Mouse (Mus musculus) kidney, embryonic 14.5 days (tissue): ENCODE results near the gene Aqr. TPM values are rescaled to one million over a fixed set of nuclear protein-coding genes. Genes with fewer than 3 reads are reported as not detected.

Experiments used
- ATAC-seq: fragments of 200-750 bp; cut with Nextera tagmentation; 2 replicates; pipeline ENCODE4 v1.8.0; 2017; ENCODE audit warnings: moderate number of reproducible peaks, mild to moderate bottlenecking, moderate TSS enrichment, moderate library complexity; ENCODE audit not compliant: low FRiP score, low TSS enrichment
- H3K27ac ChIP-seq: fragments of 300-500 bp; sonication (generic); 2 replicates; pipeline ENCODE4 v1.5.1; 2014; ENCODE audit warnings: low read depth, mild to moderate bottlenecking, low read length, moderate library complexity, mixed read lengths
- H3K27me3 ChIP-seq: fragments of 300-500 bp; sonication (generic); 2 replicates; pipeline ENCODE4 v1.6.1; 2014; ENCODE audit warnings: mild to moderate bottlenecking, low read length; ENCODE audit not compliant: control insufficient read depth, insufficient read depth
- H3K36me3 ChIP-seq: fragments of 300-500 bp; sonication (generic); 2 replicates; pipeline ENCODE4 v1.6.1; 2014; ENCODE audit warnings: low read length, mixed read lengths; ENCODE audit not compliant: control insufficient read depth, insufficient read depth
- H3K4me1 ChIP-seq: fragments of 300-500 bp; sonication (generic); 2 replicates; pipeline ENCODE4 v1.6.1; 2014; ENCODE audit warnings: low read length, mixed read lengths; ENCODE audit not compliant: control insufficient read depth, insufficient read depth
- H3K4me2 ChIP-seq: fragments of 300-500 bp; sonication (generic); replicated peaks from 2 replicates; pipeline ENCODE4 v1.6.1; 2014; ENCODE audit warnings: low read depth, mild to moderate bottlenecking, low read length
- H3K4me3 ChIP-seq: fragments of 300-500 bp; sonication (generic); 2 replicates; pipeline ENCODE4 v1.5.1; 2014; ENCODE audit warnings: mild to moderate bottlenecking, low read length
- H3K9ac ChIP-seq: fragments of 300-500 bp; sonication (generic); 2 replicates; pipeline ENCODE4 v1.6.1; 2014; ENCODE audit warnings: low read depth, mild to moderate bottlenecking, low read length, moderate library complexity
- H3K9me3 ChIP-seq: fragments of 300-500 bp; sonication (generic); 2 replicates; pipeline ENCODE4 v1.6.1; 2016; ENCODE audit warnings: low read length; ENCODE audit not compliant: control insufficient read depth
- WGBS: fragments of 180-500 bp; shearing (Covaris S2); extraction: QIAGEN DNeasy Blood & Tissue Kit; methylation state at CpG from one replicate; pipeline ENCODE4 v1.1.7; 2014; 5-methylcytosine and 5-hydroxymethylcytosine counted together
- polyA plus RNA-seq: library from polyadenylated mRNA; unstranded; fragments of >200 nt; fragmentation: Nextera tagmentation; extraction: Ambion mirVana; gene quantifications from 2 replicates; pipeline ENCODE4 v1.2.1, GENCODE M21; 2014

Gene Aqr
- polyA plus RNA-seq, 1 experiment from 2014 or later: 59.5 TPM

DNA sequence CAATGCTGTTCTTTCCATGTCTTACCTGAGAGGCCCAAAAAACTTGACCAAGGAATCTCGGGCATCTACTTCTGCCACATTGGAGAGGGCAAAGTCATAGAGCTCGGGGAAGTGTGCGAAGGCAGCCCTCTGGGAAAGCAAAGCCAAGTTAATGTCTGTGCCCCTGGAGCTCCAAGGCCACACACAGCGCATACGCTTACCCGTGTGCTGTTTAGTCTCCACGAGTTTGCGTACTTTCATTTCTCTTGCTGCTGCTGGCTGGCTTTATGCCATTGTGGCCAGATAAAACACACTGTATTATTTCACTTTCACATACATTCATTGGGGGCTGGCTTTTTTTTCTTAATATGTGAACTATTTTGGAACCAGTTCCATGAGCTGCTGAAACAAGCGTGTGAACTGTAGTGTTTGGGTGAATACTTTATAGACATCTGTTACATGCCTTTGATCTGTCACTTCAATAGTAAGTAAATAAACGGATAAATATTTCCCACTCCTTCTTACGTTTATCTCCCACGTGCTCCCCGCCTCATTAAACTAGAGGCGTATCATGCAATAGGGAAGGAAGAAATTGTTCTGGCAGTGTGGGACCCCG is 39.9 kb downstream of the Aqr start:
- WGBS: 87% methylated on average over 15 of the region's 15 CpGs
- Histone ChIP-seq H3K36me3 (peaks cover 71% of the 10 kb centered on the region), H3K27me3 (no peaks in the 10 kb centered on the region), H3K4me1 (no peaks in the 10 kb centered on the region), H3K27ac (no peak overlapping the region), H3K4me3 (no peak overlapping the region), H3K9ac (no peak overlapping the region), H3K4me2 (no peak overlapping the region), H3K9me3 (no peaks in the 10 kb centered on the region)
- no peak for ATAC-seq

DNA sequence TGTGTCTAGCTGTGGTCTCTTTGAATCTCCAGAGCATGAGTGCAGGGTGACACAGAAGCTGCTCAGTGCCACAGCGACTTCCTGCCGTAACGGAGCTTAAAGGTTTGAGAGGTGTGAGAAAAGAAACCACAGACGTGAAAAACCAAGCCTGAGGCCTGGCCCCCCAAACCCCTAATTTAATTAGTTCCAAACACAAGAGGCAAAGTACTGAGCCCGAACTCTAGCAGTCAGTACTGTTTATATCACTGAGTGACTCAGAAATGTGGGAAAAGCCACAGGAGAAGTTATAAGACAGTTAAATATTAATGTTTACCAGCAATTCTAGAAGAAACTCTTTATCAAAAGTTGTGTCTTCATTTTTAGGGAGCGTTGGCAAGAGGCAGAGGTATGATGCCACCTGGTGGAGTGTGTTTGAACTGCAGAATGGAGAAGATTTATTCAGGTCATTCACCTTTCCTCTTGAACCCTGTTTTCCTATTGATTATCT is 41.5 kb downstream of the Aqr start:
- Histone ChIP-seq H3K9ac (no peak overlapping the region), H3K4me3 (no peak overlapping the region), H3K4me2 (no peak overlapping the region), H3K36me3 (peaks cover 73% of the 10 kb centered on the region), H3K27ac (no peak overlapping the region), H3K27me3 (no peaks in the 10 kb centered on the region), H3K4me1 (no peaks in the 10 kb centered on the region), H3K9me3 (no peaks in the 10 kb centered on the region)
- 78% methylated on average over 6 of the region's 6 CpGs for WGBS
- ATAC-seq: no peak

DNA sequence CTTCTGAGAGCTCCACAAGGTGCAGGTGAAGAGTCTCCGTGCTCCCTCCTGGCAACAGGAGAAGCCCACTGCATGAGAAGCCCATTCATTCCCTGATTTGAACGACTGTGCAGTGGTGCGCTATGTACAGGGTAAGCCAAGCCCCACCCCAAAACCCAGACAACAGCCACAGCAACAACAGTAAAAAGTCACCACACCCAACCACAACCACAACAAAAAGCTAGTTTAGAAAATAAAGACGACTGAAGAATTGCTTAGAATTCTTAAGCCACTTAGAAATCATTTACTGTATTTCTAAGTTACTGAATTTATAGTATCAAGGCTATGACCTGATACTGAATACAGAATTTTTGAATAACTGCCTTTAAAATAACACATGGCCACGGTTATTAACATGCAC is 41.9 kb downstream of the Aqr start:
- Histone ChIP-seq H3K9ac (no peak overlapping the region), H3K4me2 (no peak overlapping the region), H3K27ac (no peak overlapping the region), H3K36me3 (peaks cover 73% of the 10 kb centered on the region), H3K4me1 (no peaks in the 10 kb centered on the region), H3K27me3 (no peaks in the 10 kb centered on the region), H3K9me3 (no peaks in the 10 kb centered on the region), H3K4me3 (no peak overlapping the region)
- WGBS: 96% methylated on average over 5 of the region's 5 CpGs
- no peak for ATAC-seq

DNA sequence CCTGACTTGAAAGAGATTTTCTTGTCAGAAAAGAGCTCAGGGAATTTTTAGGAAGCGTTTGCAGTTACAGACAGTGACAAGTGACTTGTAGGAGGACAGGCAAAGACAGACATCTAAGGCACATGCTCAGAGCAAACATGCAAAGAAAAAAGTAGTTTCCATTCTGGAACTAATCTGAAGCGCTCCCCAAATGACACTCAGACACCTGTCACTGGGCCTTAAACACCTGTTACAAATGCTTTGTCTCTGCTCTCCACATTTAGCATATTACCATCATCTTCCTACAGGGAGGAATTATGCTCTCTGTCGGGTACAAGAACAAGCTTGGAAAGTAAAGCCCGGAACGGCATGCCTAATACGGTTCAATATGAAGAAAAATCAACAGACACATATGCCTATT is 43.0 kb downstream of the Aqr start:
- Histone ChIP-seq H3K4me3 (no peak overlapping the region), H3K36me3 (peaks cover 75% of the 10 kb centered on the region), H3K27ac (no peak overlapping the region), H3K4me1 (no peaks in the 10 kb centered on the region), H3K9me3 (no peaks in the 10 kb centered on the region), H3K9ac (no peak overlapping the region), H3K27me3 (no peaks in the 10 kb centered on the region), H3K4me2 (no peak overlapping the region)
- no peak for ATAC-seq
- WGBS: 97% methylated on average over 6 of the region's 6 CpGs

DNA sequence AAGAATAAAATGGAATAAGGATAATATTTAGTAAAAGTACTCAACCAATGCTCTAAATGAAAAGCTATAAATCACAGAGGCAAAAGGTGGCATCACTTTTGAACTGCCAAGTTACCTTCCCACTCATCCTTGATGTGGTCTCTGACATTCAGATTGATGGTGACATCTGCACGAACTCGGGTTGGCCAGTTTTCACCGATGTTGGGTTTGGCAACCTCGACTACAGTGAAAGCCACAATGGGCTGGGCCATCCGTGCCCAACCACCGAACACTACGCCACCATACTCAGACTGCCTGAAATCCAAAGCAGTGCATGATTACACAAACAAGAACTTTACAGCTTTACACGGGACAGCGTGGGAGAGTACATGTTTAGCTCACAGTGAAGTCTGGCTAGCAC is 50.1 kb downstream of the Aqr start:
- WGBS: 90% methylated on average over 9 of the region's 9 CpGs
- no peak for ATAC-seq

DNA sequence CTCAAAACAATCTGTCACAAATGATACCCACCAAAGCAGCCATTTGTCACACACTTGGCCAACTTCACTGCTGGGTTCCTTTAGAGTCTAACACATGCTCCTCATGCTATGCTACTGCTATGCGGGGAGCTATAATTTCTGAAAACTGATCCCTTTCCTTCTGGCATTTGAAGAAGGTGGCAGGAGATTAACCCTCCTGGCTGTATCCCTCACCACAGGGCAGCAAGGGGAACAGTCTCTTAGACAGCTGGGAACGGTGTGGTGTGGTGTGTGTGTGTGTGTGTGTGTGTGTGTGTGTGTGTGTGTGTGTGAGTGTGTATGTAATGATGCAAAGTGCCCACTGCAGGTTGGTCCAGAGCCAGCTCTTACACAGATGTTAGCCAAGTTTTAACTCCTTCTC is 51.0 kb downstream of the Aqr start:
- no peak overlapping the region for H3K27ac ChIP-seq
- H3K27me3 ChIP-seq: no peaks in the 10 kb centered on the region
- no peak for ATAC-seq
- H3K4me1 ChIP-seq: no peaks in the 10 kb centered on the region
- 87% methylated on average over 2 of the region's 2 CpGs for WGBS
- peaks cover 82% of the 10 kb centered on the region for H3K36me3 ChIP-seq
- no peak overlapping the region for H3K9ac ChIP-seq
- no peaks in the 10 kb centered on the region for H3K9me3 ChIP-seq
- H3K4me3 ChIP-seq: no peak overlapping the region
- no peak overlapping the region for H3K4me2 ChIP-seq

More for the DNA sequence above, 50.1 kb downstream of the Aqr start:
- Histone ChIP-seq H3K27ac (no peak overlapping the region), H3K4me3 (no peak overlapping the region), H3K9me3 (no peaks in the 10 kb centered on the region), H3K36me3 (peaks cover 82% of the 10 kb centered on the region), H3K27me3 (no peaks in the 10 kb centered on the region), H3K4me2 (no peak overlapping the region), H3K9ac (no peak overlapping the region), H3K4me1 (no peaks in the 10 kb centered on the region)

DNA sequence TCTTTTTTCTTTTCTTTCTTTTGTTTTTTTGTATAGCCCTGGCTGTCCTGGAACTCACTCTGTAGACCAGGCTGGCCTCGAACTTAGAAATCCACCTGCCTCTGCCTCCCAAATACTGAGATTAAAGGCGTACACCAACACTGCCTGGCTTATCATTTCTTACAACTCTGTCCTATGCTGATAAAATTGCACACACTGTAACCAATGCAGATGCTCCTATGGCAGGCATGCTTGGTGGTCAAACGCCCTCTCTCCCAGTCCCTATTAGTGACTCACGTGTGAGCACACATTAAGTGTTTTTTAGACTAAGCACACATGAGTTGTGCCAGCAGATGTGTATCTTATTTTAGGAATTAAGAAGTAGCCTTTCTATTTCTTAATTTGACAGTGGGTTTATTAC is 53.5 kb downstream of the Aqr start:
- no peak overlapping the region for H3K9ac ChIP-seq
- no peak overlapping the region for H3K27ac ChIP-seq
- no peak for ATAC-seq
- no peaks in the 10 kb centered on the region for H3K27me3 ChIP-seq
- WGBS: 91% methylated on average over 4 of the region's 4 CpGs
- H3K4me1 ChIP-seq: no peaks in the 10 kb centered on the region
- no peak overlapping the region for H3K4me3 ChIP-seq
- peaks cover 76% of the 10 kb centered on the region for H3K36me3 ChIP-seq
- no peaks in the 10 kb centered on the region for H3K9me3 ChIP-seq
- no peak overlapping the region for H3K4me2 ChIP-seq

DNA sequence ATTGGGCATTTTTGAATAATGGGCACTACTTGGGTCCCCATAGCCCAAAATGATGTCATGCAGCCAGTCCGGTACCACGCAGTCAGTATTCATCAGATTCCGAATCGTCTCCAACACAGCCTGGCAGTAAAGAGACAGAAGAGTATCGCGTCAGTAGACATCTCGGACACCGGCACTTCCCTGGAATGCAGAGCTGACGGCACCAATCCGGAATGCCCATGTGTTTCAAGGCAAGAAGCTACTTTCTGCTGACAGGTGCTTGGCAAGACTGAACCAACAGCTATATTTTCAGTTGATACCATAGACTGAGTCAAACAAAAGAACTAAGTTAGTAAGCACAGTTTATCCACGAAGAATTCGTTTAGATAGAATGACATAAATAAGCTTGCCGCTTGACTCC is 56.2 kb downstream of the Aqr start:
- ATAC-seq: no peak
- 97% methylated on average over 13 of the region's 13 CpGs for WGBS
- H3K4me2 ChIP-seq: no peak overlapping the region
- H3K4me1 ChIP-seq: no peaks in the 10 kb centered on the region
- H3K27ac ChIP-seq: no peak overlapping the region
- H3K9ac ChIP-seq: no peak overlapping the region
- no peaks in the 10 kb centered on the region for H3K27me3 ChIP-seq
- H3K9me3 ChIP-seq: no peaks in the 10 kb centered on the region
- no peak overlapping the region for H3K4me3 ChIP-seq
- H3K36me3 ChIP-seq: peaks cover 73% of the 10 kb centered on the region

DNA sequence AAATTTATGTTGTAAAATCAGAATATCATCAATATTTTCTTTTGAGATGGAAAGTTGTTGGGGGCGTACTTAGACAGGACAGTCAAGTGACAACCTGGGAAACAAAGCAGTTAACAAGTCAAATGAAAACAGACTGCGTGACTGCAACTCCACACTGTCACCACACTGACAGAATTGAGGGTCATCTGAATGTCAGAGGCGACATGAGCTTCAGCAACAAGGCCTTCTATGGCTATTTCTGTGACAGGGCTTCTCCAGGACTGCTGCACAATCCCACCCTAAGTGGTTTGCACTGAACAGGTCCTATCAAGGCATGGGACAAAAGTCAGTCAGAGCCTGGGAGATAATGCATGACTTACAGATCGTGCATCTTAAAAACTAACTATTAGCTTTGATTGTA is 63.5 kb downstream of the Aqr start:
- 85% methylated on average over 4 of the region's 4 CpGs for WGBS
- H3K4me1 ChIP-seq: no peaks in the 10 kb centered on the region
- no peaks in the 10 kb centered on the region for H3K27me3 ChIP-seq
- ATAC-seq: no peak
- no peaks in the 10 kb centered on the region for H3K9me3 ChIP-seq
- no peak overlapping the region for H3K27ac ChIP-seq
- no peak overlapping the region for H3K9ac ChIP-seq
- H3K36me3 ChIP-seq: peaks cover 66% of the 10 kb centered on the region
- no peak overlapping the region for H3K4me3 ChIP-seq
- H3K4me2 ChIP-seq: no peak overlapping the region
